Mouse (Mus musculus) testis, postnatal 14 days (tissue): Measurements from ENCODE around the gene Ndufaf5.
"Not testable (repeated sequence)": the region's sequence is repeated elsewhere in the genome, so short reads cannot be mapped to it uniquely, and the experiment has no call there.

Source experiments
- DNase-seq: peaks from one replicate; pipeline ENCODE4 v3.0.0; 2021; ENCODE audit warnings: low spot score

The Ndufaf5 gene

DNA sequence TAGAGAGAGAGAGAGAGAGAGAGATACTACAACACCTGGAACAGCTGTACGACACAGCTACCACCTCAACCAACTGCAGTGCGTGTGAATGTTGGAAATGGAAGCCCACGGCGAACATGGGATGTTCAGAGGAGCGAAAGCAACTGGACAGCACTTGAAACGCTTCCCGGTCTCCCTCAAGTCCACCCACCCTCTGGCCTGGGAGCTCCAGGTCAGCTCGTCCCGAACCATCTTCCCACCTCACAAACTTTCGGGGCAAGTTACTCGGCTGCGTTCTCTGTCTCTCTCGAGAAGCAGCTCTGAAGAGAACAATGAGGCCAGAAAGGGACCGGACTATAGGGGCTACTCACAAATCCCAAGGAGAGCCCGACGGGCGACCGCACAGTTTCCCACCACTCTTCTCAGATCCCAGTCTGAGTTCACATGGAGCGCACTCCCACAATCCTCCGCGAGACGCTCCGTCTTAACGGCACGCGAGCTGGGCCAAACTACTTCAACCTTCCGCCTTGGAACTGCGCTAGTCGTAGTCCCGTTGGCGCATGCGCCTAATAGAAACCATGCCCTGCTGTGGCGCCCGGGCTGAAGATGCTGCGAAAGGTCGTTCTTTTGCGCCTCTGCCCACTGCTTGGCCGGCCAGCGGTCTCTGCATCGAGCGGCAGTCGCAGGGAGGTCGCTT, at the start of gene Ndufaf5, which contains the start of gene Esf1:
TSS of gene Ndufaf5 (plus strand) at position 523 of the 676 bp plus-strand sequence.
TSS of gene Esf1 (minus strand) at position 438 of the 676 bp plus-strand sequence.
- peak; percentile 96 for DNase-seq

GRCm38 (mm10) chr2:140125516-140125915, 44.9 kb upstream of the Ndufaf5 start:
- DNase-seq: no peak

GRCm38 (mm10) chr2:140151743-140152142, 18.7 kb upstream of the Ndufaf5 start, which contains the start of gene Gm17374:
Gene Gm17374 (plus strand): TSS chr2:140152043.
- DNase-seq: not testable (repeated sequence)

- no peak for DNase-seq
Observed at GRCm38 (mm10) chr2:140159186-140159730, 11.2 kb upstream of the Ndufaf5 start.

DNA sequence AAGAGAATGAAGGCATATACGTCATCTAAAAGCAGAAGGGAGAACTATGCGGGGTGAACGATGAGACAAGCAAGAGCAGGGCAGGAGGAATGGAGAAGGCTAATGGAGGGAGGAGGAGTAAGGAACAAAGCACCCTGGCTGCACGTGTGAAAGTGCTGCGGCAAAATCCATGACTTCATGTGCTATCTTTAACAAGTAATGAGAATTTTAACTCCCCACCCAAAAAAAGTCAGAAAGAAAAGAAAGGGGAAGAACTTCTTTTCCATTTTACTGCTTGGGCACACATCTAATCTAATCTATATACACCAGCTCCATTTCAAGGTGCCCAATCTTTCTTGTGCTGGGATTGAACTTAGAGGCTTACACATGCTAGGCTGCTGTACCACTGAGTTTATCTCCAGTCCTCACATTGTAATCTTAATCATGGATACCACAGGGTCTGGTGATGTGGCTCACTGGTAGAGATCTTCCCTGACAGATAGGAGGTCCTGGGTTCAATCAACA, 7.0 kb upstream of the Ndufaf5 start:
- no peak for DNase-seq

GRCm38 (mm10) chr2:140169057-140169456, 1.4 kb upstream of the Ndufaf5 start:
- DNase-seq: no peak

DNA sequence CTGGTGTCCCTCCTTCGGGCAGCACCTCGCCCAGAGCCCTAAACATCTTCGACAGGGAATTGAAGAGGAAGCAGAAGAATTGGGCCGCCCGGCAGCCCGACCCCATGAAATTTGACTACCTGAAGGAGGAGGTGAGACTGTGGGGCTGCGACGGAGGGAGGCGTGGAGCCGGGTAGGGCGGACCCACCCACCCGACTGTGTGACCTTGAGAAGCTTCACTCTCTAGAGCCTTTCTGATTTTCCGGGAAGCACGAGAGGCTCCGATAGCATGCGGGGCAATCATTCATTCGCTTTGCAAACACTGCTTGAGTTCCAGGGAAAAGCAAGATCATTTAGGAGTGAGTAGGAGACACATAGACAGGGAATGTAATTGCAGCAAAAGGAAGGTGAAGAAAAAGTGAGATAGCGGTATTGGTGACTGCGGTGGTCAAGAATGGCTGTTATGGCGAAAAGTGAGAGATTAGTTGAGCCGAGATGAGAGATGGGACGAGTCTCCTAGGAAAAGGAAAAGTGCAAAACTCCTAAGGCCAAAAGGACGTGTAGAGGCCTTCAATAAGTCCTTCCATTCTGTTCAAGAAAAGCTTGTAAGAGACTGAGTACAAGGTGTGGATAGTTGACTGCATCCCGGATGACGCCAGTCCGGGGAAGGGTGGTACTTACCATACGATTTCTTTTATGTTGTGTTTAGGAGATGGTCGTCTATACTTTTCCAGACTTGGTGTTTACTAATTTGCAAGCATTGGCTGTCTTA, 529 bp downstream of the Ndufaf5 start:
- no peak for DNase-seq

DNA sequence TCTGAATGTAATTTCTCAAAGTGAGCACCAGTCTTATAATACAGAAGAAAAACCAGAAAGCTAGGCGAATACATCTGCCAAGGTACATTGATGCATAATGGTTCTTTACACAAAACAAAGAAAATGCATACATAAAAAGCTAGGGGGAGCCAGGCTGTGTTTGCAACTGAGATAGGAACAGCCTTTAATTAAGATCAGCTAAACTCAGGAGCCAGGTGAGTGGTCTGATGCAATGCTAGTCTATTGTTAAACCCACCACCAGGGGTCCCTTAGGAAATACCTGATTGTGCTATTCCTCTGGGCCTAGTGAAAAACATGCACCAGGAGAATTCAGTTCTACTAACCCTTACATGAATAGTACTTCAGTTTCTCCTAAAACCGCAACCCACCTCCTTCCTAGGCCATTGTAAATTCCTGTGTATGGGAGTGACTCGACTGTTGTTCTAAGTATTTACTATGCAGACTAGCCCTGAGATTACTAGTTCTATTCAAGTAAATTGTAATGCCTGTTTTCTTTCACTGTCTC, 15.3 kb downstream of the Ndufaf5 start:
- DNase-seq: not testable (repeated sequence)

- DNase-seq: no peak
Observed at GRCm38 (mm10) chr2:140200713-140201112, 30.3 kb downstream of the Ndufaf5 start.

- no peak for DNase-seq
Observed at GRCm38 (mm10) chr2:140202573-140202972, 32.1 kb downstream of the Ndufaf5 start.

GRCm38 (mm10) chr2:140203756-140204155, 33.3 kb downstream of the Ndufaf5 start:
- DNase-seq: no peak

- no peak for DNase-seq
Observed at GRCm38 (mm10) chr2:140214519-140215027, 44.1 kb downstream of the Ndufaf5 start.

DNA sequence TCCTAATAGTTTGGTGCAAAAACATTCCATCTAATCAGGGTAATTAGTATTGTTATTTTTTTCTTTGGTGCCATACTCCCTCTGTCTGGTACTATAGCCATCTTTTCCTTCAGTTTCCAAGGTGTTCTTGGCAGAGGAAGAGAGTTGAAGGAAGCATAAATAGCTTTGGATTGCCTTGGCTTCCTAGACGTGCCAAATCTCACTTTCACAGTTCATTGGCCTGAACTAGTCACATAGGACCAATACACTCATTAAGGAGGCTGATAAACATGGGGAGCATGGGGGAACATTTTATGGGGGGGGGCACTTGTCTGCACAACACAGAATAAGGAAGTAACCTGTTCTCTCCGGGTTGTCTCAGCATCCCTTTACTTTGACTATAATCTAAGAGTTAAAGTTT, 45.0 kb downstream of the Ndufaf5 start:
- DNase-seq: no peak

DNA sequence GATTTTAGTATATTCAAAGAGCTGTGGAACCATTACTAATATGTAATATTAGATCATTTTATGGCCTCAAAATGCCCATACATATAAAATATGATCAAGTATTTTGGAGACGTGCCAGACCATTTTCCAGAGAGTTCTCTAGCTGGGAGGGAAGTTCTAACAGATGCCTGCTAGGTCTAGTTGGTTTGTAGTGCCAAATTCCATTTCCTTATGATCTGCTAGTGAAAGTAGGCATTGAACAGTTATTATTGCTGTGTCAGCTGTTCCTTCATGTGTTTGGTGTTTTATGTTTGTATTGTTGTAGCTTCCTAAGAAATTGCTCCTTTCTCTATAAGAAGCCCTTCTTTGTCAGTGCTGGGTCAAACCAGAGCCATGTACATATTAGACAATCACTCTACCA, 45.5 kb downstream of the Ndufaf5 start:
- no peak for DNase-seq

- DNase-seq: no peak
Observed at GRCm38 (mm10) chr2:140220325-140220724, 49.9 kb downstream of the Ndufaf5 start.

DNA sequence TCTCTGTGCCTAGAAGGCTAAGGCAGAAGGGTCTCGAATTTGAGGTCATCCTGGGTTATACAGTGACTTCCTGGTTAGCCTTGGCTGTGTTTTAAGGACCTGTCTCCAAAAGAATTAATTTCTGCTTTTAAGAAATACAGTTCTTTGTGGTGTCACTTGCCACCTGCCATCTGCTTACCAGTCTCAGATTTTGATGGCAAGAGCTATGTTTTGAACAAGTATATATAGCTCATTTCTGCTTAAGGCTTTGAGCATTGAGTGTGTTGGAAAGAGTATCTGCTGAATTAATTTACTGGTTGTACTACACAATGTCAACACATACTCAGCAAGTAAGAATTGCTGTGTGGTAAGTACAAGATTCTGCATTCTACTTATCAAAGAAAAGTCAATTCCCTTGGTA, 59.8 kb downstream of the Ndufaf5 start:
- DNase-seq: no peak

GRCm38 (mm10) chr2:140237245-140237644, 66.8 kb downstream of the Ndufaf5 start:
- DNase-seq: no peak

GRCm38 (mm10) chr2:140242398-140242797, 71.9 kb downstream of the Ndufaf5 start:
- DNase-seq: no peak

- DNase-seq: no peak
Observed at GRCm38 (mm10) chr2:140243105-140243504, 72.7 kb downstream of the Ndufaf5 start.
